In the genomic region with DNA sequence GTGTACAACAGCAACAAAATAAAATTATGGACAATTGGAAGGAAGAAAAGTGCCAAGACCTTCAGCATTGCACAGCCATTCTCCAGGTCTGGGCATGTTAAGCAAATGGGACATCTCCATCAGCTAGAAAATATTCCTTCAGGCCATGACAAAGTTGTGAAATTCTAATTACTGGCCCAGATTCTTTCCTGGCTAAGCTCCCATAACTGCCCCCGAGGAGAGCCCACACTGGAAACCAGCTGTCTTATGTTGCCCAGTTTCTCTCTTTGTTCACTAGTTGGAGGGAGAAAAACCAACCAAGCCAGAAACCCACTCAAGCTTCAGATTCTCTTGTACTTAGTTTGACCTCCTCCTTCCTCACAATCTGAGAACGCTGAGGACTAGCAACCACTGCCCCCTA, we compare ENCODE assay signal across 16 mouse cellular contexts.
DNase-seq lines count a peak whose midpoint lies in the region; ATAC-seq and TF ChIP-seq lines count a peak whose summit lies in the region.
"Had no signal": no experiment of that assay in that cellular context is flagged by ENCODE, and none has a peak within 500 bp of the region (broad histone marks: within the 10 kb centered on the region; RNA-seq: fewer than 3 reads in every experiment).

No protein-coding gene starts in this region.

- no peak overlapping the region for H3K9ac ChIP-seq in limb, embryonic 14.5 days (ENCODE audit: low read depth, low read length, severe bottlenecking)
- H3K9ac ChIP-seq: liver, embryonic 14.5 days; midbrain, embryonic 12.5 days had no signal

- no peaks in the 10 kb centered on the region for H3K36me3 ChIP-seq in limb, embryonic 14.5 days (ENCODE audit: control insufficient read depth, insufficient read depth, low read length)
- H3K36me3 ChIP-seq in limb, embryonic 10.5 days, result no peaks in the 10 kb centered on the region
- H3K36me3 ChIP-seq: hindbrain, embryonic 10.5 days; midbrain, embryonic 12.5 days had no signal

- H3K27ac ChIP-seq in gastrocnemius, adult 2 months, result peak overlapping the region; percentile 44; the same call in 1 of the 2 replicates
- H3K27ac ChIP-seq in limb, embryonic 14.5 days (replicated peaks; ENCODE audit: low read depth, low read length), result no peak overlapping the region
- no peak overlapping the region for H3K27ac ChIP-seq in limb, embryonic 10.5 days
- H3K27ac ChIP-seq: hindbrain, embryonic 10.5 days; liver, embryonic 14.5 days; midbrain, embryonic 12.5 days had no signal

- H3K9me3 ChIP-seq in limb, embryonic 14.5 days (ENCODE audit: control insufficient read depth, low read length), result no peaks in the 10 kb centered on the region
- H3K9me3 ChIP-seq in limb, embryonic 10.5 days (replicated peaks), result no peaks in the 10 kb centered on the region
- H3K9me3 ChIP-seq: hindbrain, embryonic 10.5 days; midbrain, embryonic 12.5 days had no signal

- DNase-seq in gastrocnemius, adult 2 months, result no peak
- no peak for DNase-seq in gastrocnemius, postnatal 4 days (ENCODE audit: low spot score in 2 of 2)
- DNase-seq in limb, embryonic 14.5 days (ENCODE audit: low spot score), result peak; percentile 34
- no peak for DNase-seq in limb, embryonic 10.5 days (ENCODE audit: low spot score)
- DNase-seq in adipocyte (ENCODE audit: low spot score), result peak; percentile 40
- peak; percentile 68 for DNase-seq in lung, postnatal 10 days
- DNase-seq: adrenal gland, postnatal 14 days; embryo, embryonic 11 days; gastrocnemius, postnatal 14 days; kidney, adult 11 months had no signal

- WGBS in limb, embryonic 14.5 days, result 35% methylated on average over 2 of the region's 2 CpGs
- 79% methylated on average over 2 of the region's 2 CpGs for WGBS in limb, embryonic 10.5 days

- no peak for TF ChIP-seq POLR2A in limb, embryonic 14.5 days (IDR thresholded peaks at IDR 0.05; ENCODE audit: borderline replicate concordance, extremely low read depth, insufficient read depth, insufficient read length)

- no peaks in the 10 kb centered on the region for H3K27me3 ChIP-seq in limb, embryonic 14.5 days (ENCODE audit: control insufficient read depth, insufficient read depth, low read length)
- H3K27me3 ChIP-seq in limb, embryonic 10.5 days (ENCODE audit: low read depth, poor library complexity, severe bottlenecking), result no peaks in the 10 kb centered on the region
- H3K27me3 ChIP-seq: CH12.LX; midbrain, embryonic 12.5 days had no signal

- no peak overlapping the region for H3K4me3 ChIP-seq in gastrocnemius, adult 2 months
- H3K4me3 ChIP-seq in limb, embryonic 14.5 days (replicated peaks; ENCODE audit: low read length), result no peak overlapping the region
- no peak overlapping the region for H3K4me3 ChIP-seq in limb, embryonic 10.5 days
- H3K4me3 ChIP-seq: hindbrain, embryonic 10.5 days; midbrain, embryonic 12.5 days had no signal

- TF ChIP-seq CTCF in gastrocnemius, adult 2 months (IDR thresholded peaks at IDR 0.05), result no peak

- no peaks in the 10 kb centered on the region for H3K4me1 ChIP-seq in limb, embryonic 14.5 days (ENCODE audit: control insufficient read depth, insufficient read depth, low read length)
- no peaks in the 10 kb centered on the region for H3K4me1 ChIP-seq in limb, embryonic 10.5 days
- H3K4me1 ChIP-seq: hindbrain, embryonic 10.5 days; midbrain, embryonic 12.5 days had no signal

- intact Hi-C loops in gastrocnemius, adult 2 months (cut with DNase I), result no loop called here

- no peak for ATAC-seq in limb, embryonic 14.5 days (ENCODE audit: low FRiP score, low read depth)
- no peak for ATAC-seq in erythroid progenitor cell, adult 5-6 weeks (replicated peaks; ENCODE audit: low FRiP score, poor library complexity, severe bottlenecking)
- no peak for ATAC-seq in CD4-positive, CD25-positive, alpha-beta regulatory T cell, adult 4 months

- H3K4me2 ChIP-seq in limb, embryonic 14.5 days (replicated peaks; ENCODE audit: low read depth, low read length, severe bottlenecking), result no peak overlapping the region
- H3K4me2 ChIP-seq: midbrain, embryonic 12.5 days had no signal

Comparison
In these comparisons a context has a peak if more than half of its experiments do, and no peak if none do; other contexts are left out.
1. DNase-seq: peak in limb, embryonic 14.5 days (single experiment), adipocyte (single experiment) and lung, postnatal 10 days (single experiment); none in gastrocnemius, adult 2 months (single experiment), gastrocnemius, postnatal 4 days (0 of 2) and limb, embryonic 10.5 days (single experiment).